Mouse (Mus musculus): ENCODE results near the gene Gm13090. TPM values are rescaled to one million over a fixed set of nuclear protein-coding genes. Genes with fewer than 3 reads are reported as not detected.

Gene Gm13090
- polyA plus RNA-seq, 1 experiment from 2014 or later = not detected

GRCm38 (mm10) chr4:151130756-151131490 is 41.6 kb downstream of the Gm13090 start:
- no peak overlapping the region for H3K9ac ChIP-seq (ENCODE audit: low read depth, low read length)
- ATAC-seq = no peak
- no peak overlapping the region for H3K4me2 ChIP-seq (replicated peaks; ENCODE audit: low read depth)
- no peaks in the 10 kb centered on the region for H3K9me3 ChIP-seq (ENCODE audit: control insufficient read depth)
- WGBS = 44% methylated on average over 9 of the region's 9 CpGs
- H3K27ac ChIP-seq (ENCODE audit: low read depth, low read length) = no peak overlapping the region
- no peak for TF ChIP-seq CTCF (IDR thresholded peaks at IDR 0.05; ENCODE audit: low read depth)
- no peaks in the 10 kb centered on the region for H3K36me3 ChIP-seq (ENCODE audit: control insufficient read depth, insufficient read depth)
- no peaks in the 10 kb centered on the region for H3K4me1 ChIP-seq (replicated peaks; ENCODE audit: control insufficient read depth, insufficient read depth, low read length)
- H3K4me3 ChIP-seq (ENCODE audit: low read depth, low read length) = no peak overlapping the region
- peaks cover 16% of the 10 kb centered on the region for H3K27me3 ChIP-seq (replicated peaks; ENCODE audit: control insufficient read depth, insufficient read depth, low read length)

GRCm38 (mm10) chr4:151132493-151132892 is 43.1 kb downstream of the Gm13090 start:
- 60% methylated on average over 9 of the region's 9 CpGs for WGBS

DNA sequence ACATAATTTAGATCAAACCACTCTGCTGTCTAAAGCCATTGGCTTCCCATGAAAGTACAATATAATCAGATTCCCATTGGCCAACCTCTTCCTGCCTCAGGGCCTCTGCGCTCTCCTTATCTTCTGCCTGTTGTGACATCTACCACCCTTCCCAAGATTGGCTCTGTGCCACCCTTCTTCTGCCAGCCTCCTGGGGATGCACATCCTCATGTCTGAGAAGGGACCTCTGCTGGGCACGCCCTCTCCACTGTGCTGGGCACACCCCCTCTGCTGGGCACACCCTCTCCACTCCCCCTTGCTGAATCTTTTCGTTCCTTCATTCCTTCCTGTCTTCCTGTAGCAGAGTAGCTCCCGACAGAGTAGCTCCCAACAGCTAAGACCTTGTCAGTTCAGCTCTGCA is 44.4 kb downstream of the Gm13090 start:
- TF ChIP-seq CTCF (IDR thresholded peaks at IDR 0.05; ENCODE audit: low read depth) = no peak
- H3K27me3 ChIP-seq (replicated peaks; ENCODE audit: control insufficient read depth, insufficient read depth, low read length) = peaks cover 15% of the 10 kb centered on the region
- H3K4me1 ChIP-seq (replicated peaks; ENCODE audit: control insufficient read depth, insufficient read depth, low read length) = no peaks in the 10 kb centered on the region
- no peaks in the 10 kb centered on the region for H3K9me3 ChIP-seq (ENCODE audit: control insufficient read depth)
- no peaks in the 10 kb centered on the region for H3K36me3 ChIP-seq (ENCODE audit: control insufficient read depth, insufficient read depth)
- no peak for ATAC-seq
- no peak overlapping the region for H3K4me2 ChIP-seq (replicated peaks; ENCODE audit: low read depth)
- no peak overlapping the region for H3K4me3 ChIP-seq (ENCODE audit: low read depth, low read length)
- H3K27ac ChIP-seq (ENCODE audit: low read depth, low read length) = no peak overlapping the region
- H3K9ac ChIP-seq (ENCODE audit: low read depth, low read length) = no peak overlapping the region
- WGBS = 41% methylated on average over 4 of the region's 4 CpGs

More at GRCm38 (mm10) chr4:151132493-151132892, 43.1 kb downstream of the Gm13090 start:
- Histone ChIP-seq H3K27ac (ENCODE audit: low read depth, low read length) (no peak overlapping the region), H3K9me3 (ENCODE audit: control insufficient read depth) (no peaks in the 10 kb centered on the region), H3K4me2 (replicated peaks; ENCODE audit: low read depth) (no peak overlapping the region), H3K9ac (ENCODE audit: low read depth, low read length) (no peak overlapping the region), H3K27me3 (replicated peaks; ENCODE audit: control insufficient read depth, insufficient read depth, low read length) (peaks cover 16% of the 10 kb centered on the region), H3K4me3 (ENCODE audit: low read depth, low read length) (no peak overlapping the region), H3K4me1 (replicated peaks; ENCODE audit: control insufficient read depth, insufficient read depth, low read length) (no peaks in the 10 kb centered on the region), H3K36me3 (ENCODE audit: control insufficient read depth, insufficient read depth) (no peaks in the 10 kb centered on the region)
- no peak for TF ChIP-seq CTCF (IDR thresholded peaks at IDR 0.05; ENCODE audit: low read depth)
- no peak for ATAC-seq

GRCm38 (mm10) chr4:151135491-151135890 is 46.1 kb downstream of the Gm13090 start:
- no peak for ATAC-seq
- no peaks in the 10 kb centered on the region for H3K9me3 ChIP-seq (ENCODE audit: control insufficient read depth)
- no peak for TF ChIP-seq CTCF (IDR thresholded peaks at IDR 0.05; ENCODE audit: low read depth)
- H3K9ac ChIP-seq (ENCODE audit: low read depth, low read length) = no peak overlapping the region
- H3K36me3 ChIP-seq (ENCODE audit: control insufficient read depth, insufficient read depth) = no peaks in the 10 kb centered on the region
- no peak overlapping the region for H3K4me2 ChIP-seq (replicated peaks; ENCODE audit: low read depth)
- H3K27me3 ChIP-seq (replicated peaks; ENCODE audit: control insufficient read depth, insufficient read depth, low read length) = peaks cover 12% of the 10 kb centered on the region
- WGBS = 78% methylated on average over 8 of the region's 8 CpGs
- H3K27ac ChIP-seq (ENCODE audit: low read depth, low read length) = no peak overlapping the region
- no peaks in the 10 kb centered on the region for H3K4me1 ChIP-seq (replicated peaks; ENCODE audit: control insufficient read depth, insufficient read depth, low read length)
- H3K4me3 ChIP-seq (ENCODE audit: low read depth, low read length) = no peak overlapping the region

DNA sequence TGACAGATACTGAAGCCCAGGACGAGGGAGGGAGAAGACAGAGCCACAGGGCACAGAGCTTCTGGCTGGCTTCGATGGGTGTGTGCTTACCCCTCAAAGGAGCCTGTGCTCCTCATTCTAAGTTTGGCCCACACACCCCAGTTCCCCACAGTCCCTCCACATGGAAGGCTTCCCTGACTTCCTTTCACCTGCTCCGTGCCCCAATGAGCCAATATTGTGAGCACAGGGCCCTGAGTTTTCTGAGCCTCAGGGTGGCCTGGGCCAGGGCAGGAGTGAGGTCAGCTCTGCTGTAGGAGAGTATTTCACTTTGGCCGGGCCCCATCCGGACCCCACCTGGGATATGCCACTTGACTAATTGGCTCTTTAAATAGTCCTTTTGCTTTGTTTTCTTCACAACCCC is 48.3 kb downstream of the Gm13090 start:
- TF ChIP-seq CTCF (IDR thresholded peaks at IDR 0.05; ENCODE audit: low read depth) = no peak
- Histone ChIP-seq H3K9ac (ENCODE audit: low read depth, low read length) (no peak overlapping the region), H3K27me3 (replicated peaks; ENCODE audit: control insufficient read depth, insufficient read depth, low read length) (peaks cover 20% of the 10 kb centered on the region), H3K4me3 (ENCODE audit: low read depth, low read length) (no peak overlapping the region), H3K4me2 (replicated peaks; ENCODE audit: low read depth) (no peak overlapping the region), H3K36me3 (ENCODE audit: control insufficient read depth, insufficient read depth) (no peaks in the 10 kb centered on the region), H3K9me3 (ENCODE audit: control insufficient read depth) (no peaks in the 10 kb centered on the region), H3K27ac (ENCODE audit: low read depth, low read length) (no peak overlapping the region), H3K4me1 (replicated peaks; ENCODE audit: control insufficient read depth, insufficient read depth, low read length) (no peaks in the 10 kb centered on the region)
- no peak for ATAC-seq
- 62% methylated on average over 5 of the region's 5 CpGs for WGBS

GRCm38 (mm10) chr4:151138135-151138534 is 48.8 kb downstream of the Gm13090 start:
- no peak overlapping the region for H3K4me2 ChIP-seq (replicated peaks; ENCODE audit: low read depth)
- no peak for TF ChIP-seq CTCF (IDR thresholded peaks at IDR 0.05; ENCODE audit: low read depth)
- ATAC-seq = no peak
- H3K27ac ChIP-seq (ENCODE audit: low read depth, low read length) = no peak overlapping the region
- no peaks in the 10 kb centered on the region for H3K36me3 ChIP-seq (ENCODE audit: control insufficient read depth, insufficient read depth)
- 21% methylated on average over 10 of the region's 10 CpGs for WGBS
- no peaks in the 10 kb centered on the region for H3K4me1 ChIP-seq (replicated peaks; ENCODE audit: control insufficient read depth, insufficient read depth, low read length)
- H3K27me3 ChIP-seq (replicated peaks; ENCODE audit: control insufficient read depth, insufficient read depth, low read length) = peaks cover 20% of the 10 kb centered on the region
- H3K9ac ChIP-seq (ENCODE audit: low read depth, low read length) = no peak overlapping the region
- no peak overlapping the region for H3K4me3 ChIP-seq (ENCODE audit: low read depth, low read length)
- H3K9me3 ChIP-seq (ENCODE audit: control insufficient read depth) = no peaks in the 10 kb centered on the region

All from intestine, postnatal 0 days (tissue).